Mouse (Mus musculus) erythroblast, embryonic 14.5 days (primary cell): ENCODE measurements around the gene Pdgfd.

Experiments used
- GATA1 ChIP-seq: IDR thresholded peaks from 2 replicates; pipeline ENCODE4 v1.6.1; 2012; ENCODE audit warnings: low read length, inconsistent platforms, mixed read lengths
- TAL1 ChIP-seq: IDR thresholded peaks from 3 replicates; pipeline ENCODE4 v1.6.1; 2012; ENCODE audit warnings: low read length, inconsistent platforms, mixed read lengths

DNA sequence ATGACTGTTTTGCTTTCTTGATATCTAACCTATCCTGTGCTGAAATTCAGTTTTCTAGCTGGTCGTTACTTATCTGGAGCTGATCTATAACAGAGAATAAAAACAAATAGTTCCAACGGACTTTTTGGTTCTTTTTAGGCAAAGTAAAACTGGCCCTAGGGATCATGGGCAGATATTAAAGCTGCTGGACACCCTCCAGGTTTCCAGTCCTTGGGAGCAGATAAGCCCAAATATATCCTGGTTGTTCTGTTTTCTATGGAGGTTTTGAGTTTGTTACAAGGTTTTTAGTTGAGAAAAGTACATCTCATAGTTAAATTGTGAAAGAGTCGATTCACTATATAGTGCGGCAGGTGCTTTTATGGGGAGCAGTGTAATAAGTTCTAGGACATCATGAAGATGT lies 7.3 kb downstream of the Pdgfd start:
- TF ChIP-seq GATA1: no peak
- no peak for TF ChIP-seq TAL1
